Mouse (Mus musculus) limb, embryonic 15.5 days (tissue): ENCODE data around the gene Gabra2. TPM values are rescaled to one million over a fixed set of nuclear protein-coding genes. Genes with fewer than 3 reads are reported as not detected.

Source experiments
- ATAC-seq: fragments of 200-750 bp; cut with Nextera tagmentation; 2 replicates; pipeline ENCODE4 v1.8.0; 2017; ENCODE audit warnings: low read depth, moderate TSS enrichment; ENCODE audit not compliant: insufficient number of reproducible peaks, low FRiP score, low TSS enrichment
- H3K27ac ChIP-seq: fragments of 300-500 bp; sonication (generic); 2 replicates; pipeline ENCODE4 v1.5.1; 2015; ENCODE audit warnings: moderate library complexity, mild to moderate bottlenecking, inconsistent platforms
- H3K27me3 ChIP-seq: fragments of 300-500 bp; sonication (generic); 2 replicates; pipeline ENCODE4 v1.6.1; 2015; ENCODE audit warnings: inconsistent platforms
- H3K36me3 ChIP-seq: fragments of 300-500 bp; sonication (generic); 2 replicates; pipeline ENCODE4 v1.6.1; 2015; ENCODE audit warnings: inconsistent platforms
- H3K4me1 ChIP-seq: fragments of 300-500 bp; sonication (generic); 2 replicates; pipeline ENCODE4 v1.6.1; 2015; ENCODE audit warnings: inconsistent platforms
- H3K4me2 ChIP-seq: fragments of 300-500 bp; sonication (generic); 2 replicates; pipeline ENCODE4 v1.6.1; 2015; ENCODE audit warnings: mild to moderate bottlenecking, inconsistent platforms
- H3K4me3 ChIP-seq: fragments of 300-500 bp; sonication (generic); 2 replicates; pipeline ENCODE4 v1.5.1; 2015; ENCODE audit warnings: mild to moderate bottlenecking, inconsistent platforms
- H3K9ac ChIP-seq: fragments of 300-500 bp; sonication (generic); 2 replicates; pipeline ENCODE4 v1.6.1; 2015; ENCODE audit warnings: inconsistent platforms
- H3K9me3 ChIP-seq: fragments of 300-500 bp; sonication (generic); 2 replicates; pipeline ENCODE4 v1.6.1; 2016; ENCODE audit warnings: inconsistent platforms
- WGBS: fragments of 180-500 bp; shearing (Covaris S2); methylation state at CpG from one replicate; pipeline ENCODE4 v1.1.7; 2015; 5-methylcytosine and 5-hydroxymethylcytosine counted together
- polyA plus RNA-seq: library from polyadenylated mRNA; unstranded; fragments of >200 nt; fragmentation: Nextera tagmentation; extraction: Ambion mirVana; gene quantifications from 2 replicates; pipeline ENCODE4 v1.2.1, GENCODE M21; 2015

Gabra2 gene
- polyA plus RNA-seq = 0.77 and 1.0 TPM in 2 replicates

- H3K27me3 ChIP-seq = peaks cover 18% of the 10 kb centered on the region
- ATAC-seq = peak; percentile 52; the same call in 1 of the 2 replicates
- H3K4me3 ChIP-seq = peak within 1 kb of the TSS; percentile 56
- under 1% methylated on average over 50 of the region's 55 CpGs for WGBS
- peak within 1 kb of the TSS; percentile 14; the same call in 1 of the 2 replicates for H3K9ac ChIP-seq
- H3K9me3 ChIP-seq = no peaks in the 10 kb centered on the region
- no peak within 1 kb of the TSS for H3K27ac ChIP-seq
- no peaks in the 10 kb centered on the region for H3K36me3 ChIP-seq
- peaks cover 18% of the 10 kb centered on the region for H3K4me1 ChIP-seq
- H3K4me2 ChIP-seq = peak within 1 kb of the TSS; percentile 98
These were observed at the start of gene Gabra2 for GRCm38 (mm10) chr5:71095725-71096607. Gene Gabra2 (minus strand): TSS chr5:71095849.

DNA sequence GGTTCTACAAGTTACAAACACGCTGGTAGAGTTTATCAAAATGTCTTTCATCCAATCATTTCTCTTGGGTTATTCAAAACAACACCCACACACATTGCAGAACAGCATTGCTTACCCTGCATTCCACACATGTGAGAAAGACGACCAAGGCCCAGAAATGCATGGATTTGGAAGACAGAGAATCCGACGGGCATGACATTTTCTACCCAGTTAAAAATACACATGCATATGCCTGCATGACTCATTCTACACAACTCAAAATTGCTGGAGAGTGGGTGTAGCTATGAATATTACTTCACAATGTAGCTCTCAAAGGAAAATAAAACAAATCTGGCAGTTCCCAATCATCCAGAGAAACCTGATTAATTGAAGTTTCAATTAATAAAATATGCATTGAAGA, 41.0 kb upstream of the Gabra2 start:
- no peaks in the 10 kb centered on the region for H3K36me3 ChIP-seq
- no peak for ATAC-seq
- H3K4me3 ChIP-seq = no peak overlapping the region
- 76% methylated on average over 4 of the region's 4 CpGs for WGBS
- H3K27ac ChIP-seq = no peak overlapping the region
- no peaks in the 10 kb centered on the region for H3K4me1 ChIP-seq
- no peaks in the 10 kb centered on the region for H3K27me3 ChIP-seq
- H3K9me3 ChIP-seq = no peaks in the 10 kb centered on the region
- no peak overlapping the region for H3K9ac ChIP-seq
- H3K4me2 ChIP-seq = no peak overlapping the region

GRCm38 (mm10) chr5:71135840-71136239, 40.2 kb upstream of the Gabra2 start:
- H3K36me3 ChIP-seq = no peaks in the 10 kb centered on the region
- H3K27me3 ChIP-seq = no peaks in the 10 kb centered on the region
- no peaks in the 10 kb centered on the region for H3K4me1 ChIP-seq
- WGBS = 73% methylated on average over 2 of the region's 2 CpGs
- no peak overlapping the region for H3K9ac ChIP-seq
- no peaks in the 10 kb centered on the region for H3K9me3 ChIP-seq
- no peak overlapping the region for H3K4me2 ChIP-seq
- no peak overlapping the region for H3K27ac ChIP-seq
- ATAC-seq = no peak
- no peak overlapping the region for H3K4me3 ChIP-seq

GRCm38 (mm10) chr5:71127721-71128120, 32.1 kb upstream of the Gabra2 start:
- 47% methylated on average over 3 of the region's 3 CpGs for WGBS
- no peak for ATAC-seq

DNA sequence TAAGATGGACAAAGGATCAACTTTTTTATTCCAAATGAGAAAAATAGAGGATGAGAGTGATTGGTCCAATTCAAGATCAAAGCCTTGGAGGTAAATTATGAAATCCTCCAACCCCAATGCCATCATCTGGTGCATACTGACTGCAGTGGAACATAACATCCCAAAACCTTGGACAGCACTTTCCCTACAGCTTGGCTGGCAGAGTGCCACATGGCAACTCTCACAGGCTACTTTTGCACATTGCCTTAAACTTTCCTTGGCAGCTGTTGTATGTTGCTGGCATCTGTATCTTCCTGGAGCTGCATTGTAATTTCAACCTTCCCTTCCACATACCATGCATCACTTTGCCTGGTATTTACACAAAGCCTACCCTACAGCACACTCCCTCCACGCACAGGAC, 19.6 kb upstream of the Gabra2 start:
- Histone ChIP-seq H3K27me3 (no peaks in the 10 kb centered on the region), H3K4me3 (no peak overlapping the region), H3K9ac (no peak overlapping the region), H3K4me1 (no peaks in the 10 kb centered on the region), H3K36me3 (no peaks in the 10 kb centered on the region), H3K9me3 (no peaks in the 10 kb centered on the region), H3K27ac (no peak overlapping the region), H3K4me2 (no peak overlapping the region)
- no peak for ATAC-seq
- WGBS = 64% methylated on average over 1 of the region's 1 CpGs

More at GRCm38 (mm10) chr5:71127721-71128120, 32.1 kb upstream of the Gabra2 start:
- no peaks in the 10 kb centered on the region for H3K36me3 ChIP-seq
- no peak overlapping the region for H3K4me2 ChIP-seq
- no peak overlapping the region for H3K4me3 ChIP-seq
- no peak overlapping the region for H3K27ac ChIP-seq
- no peaks in the 10 kb centered on the region for H3K9me3 ChIP-seq
- no peak overlapping the region for H3K9ac ChIP-seq
- H3K4me1 ChIP-seq = no peaks in the 10 kb centered on the region
- no peaks in the 10 kb centered on the region for H3K27me3 ChIP-seq

DNA sequence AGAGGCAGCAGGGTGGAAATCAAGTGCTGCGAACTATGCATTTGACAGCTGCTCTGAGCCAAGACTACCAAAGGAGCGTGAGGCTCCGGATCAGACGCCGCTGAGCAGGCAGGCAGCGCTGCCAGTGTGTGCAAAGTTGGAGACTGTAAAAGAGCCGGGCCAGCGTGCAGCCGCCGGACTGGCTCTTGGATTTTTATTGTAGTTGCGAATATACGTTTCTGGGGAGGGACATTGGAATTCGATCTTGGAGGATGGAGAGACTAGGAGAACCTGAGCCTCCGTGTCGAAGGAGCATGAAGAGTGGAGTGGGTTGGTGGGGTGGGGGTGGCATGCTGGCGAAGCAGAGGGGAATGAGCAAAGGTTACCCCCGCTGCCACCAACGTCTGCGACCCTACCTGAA, 469 bp downstream of the Gabra2 start:
- H3K4me2 ChIP-seq = peak overlapping the region; percentile 98
- H3K36me3 ChIP-seq = no peaks in the 10 kb centered on the region
- no peak overlapping the region for H3K27ac ChIP-seq
- no peak for ATAC-seq
- peak overlapping the region; percentile 56 for H3K4me3 ChIP-seq
- 2% methylated on average over 19 of the region's 19 CpGs for WGBS
- H3K9me3 ChIP-seq = no peaks in the 10 kb centered on the region
- peaks cover 18% of the 10 kb centered on the region for H3K27me3 ChIP-seq
- H3K4me1 ChIP-seq = peaks cover 18% of the 10 kb centered on the region
- no peak overlapping the region for H3K9ac ChIP-seq

- Histone ChIP-seq H3K36me3 (no peaks in the 10 kb centered on the region), H3K4me1 (peaks cover 18% of the 10 kb centered on the region), H3K4me3 (peak overlapping the region; percentile 56), H3K9me3 (no peaks in the 10 kb centered on the region), H3K27ac (no peak overlapping the region), H3K9ac (no peak overlapping the region), H3K4me2 (peak overlapping the region; percentile 98), H3K27me3 (peaks cover 18% of the 10 kb centered on the region)
- 26% methylated on average over 10 of the region's 10 CpGs for WGBS
- no peak for ATAC-seq
These were observed 873 bp downstream of the Gabra2 start for GRCm38 (mm10) chr5:71094776-71095175.

GRCm38 (mm10) chr5:71093807-71094206, 1.8 kb downstream of the Gabra2 start:
- Histone ChIP-seq H3K36me3 (no peaks in the 10 kb centered on the region), H3K4me2 (no peak overlapping the region), H3K9ac (no peak overlapping the region), H3K4me3 (no peak overlapping the region), H3K9me3 (no peaks in the 10 kb centered on the region), H3K27me3 (peaks cover 17% of the 10 kb centered on the region), H3K27ac (no peak overlapping the region), H3K4me1 (peaks cover 18% of the 10 kb centered on the region)
- no peak for ATAC-seq
- WGBS = 63% methylated on average over 2 of the region's 2 CpGs

DNA sequence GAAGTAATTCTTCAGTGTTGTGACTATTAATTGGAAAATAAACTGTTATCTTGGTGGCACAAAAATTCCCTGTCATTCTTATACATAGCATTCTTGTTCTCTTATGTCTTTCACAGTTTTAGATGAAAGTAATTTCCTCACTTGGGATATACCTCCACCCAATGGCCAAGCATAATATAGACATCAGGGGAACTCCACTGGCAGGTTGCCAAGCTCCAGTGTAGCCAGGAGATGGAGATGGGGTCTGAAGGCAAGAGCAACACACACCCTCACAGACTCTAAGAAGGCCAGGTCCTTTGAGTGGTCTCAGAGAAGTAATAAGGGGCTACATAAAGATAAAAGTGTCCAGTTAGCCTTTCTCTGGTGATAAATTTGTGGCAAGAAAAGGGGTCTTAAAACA, 3.2 kb downstream of the Gabra2 start:
- Histone ChIP-seq H3K4me2 (no peak overlapping the region), H3K27me3 (peaks cover 15% of the 10 kb centered on the region), H3K9me3 (no peaks in the 10 kb centered on the region), H3K36me3 (no peaks in the 10 kb centered on the region), H3K4me1 (peaks cover 18% of the 10 kb centered on the region), H3K9ac (no peak overlapping the region), H3K27ac (no peak overlapping the region), H3K4me3 (no peak overlapping the region)
- no peak for ATAC-seq

DNA sequence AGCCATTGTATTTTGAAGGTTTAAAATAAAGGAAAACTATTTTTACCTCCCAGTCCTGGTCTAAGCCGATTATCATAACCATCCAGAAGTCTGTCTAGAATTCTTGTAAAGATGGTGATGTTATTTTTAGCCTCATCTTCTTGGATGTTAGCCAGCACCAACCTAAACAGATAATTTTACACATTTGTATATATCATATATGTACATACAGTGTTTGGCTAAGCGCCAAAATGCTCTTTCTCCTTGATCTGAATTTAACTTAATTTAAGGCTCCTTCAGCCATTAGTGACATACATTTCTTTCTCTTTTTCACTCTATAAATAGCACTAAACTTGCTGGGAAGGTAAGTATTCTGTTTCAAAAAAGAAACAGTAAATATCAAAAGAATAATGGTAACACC, 3.7 kb downstream of the Gabra2 start:
- Histone ChIP-seq H3K36me3 (no peaks in the 10 kb centered on the region), H3K4me1 (peaks cover 18% of the 10 kb centered on the region), H3K4me2 (no peak overlapping the region), H3K9ac (no peak overlapping the region), H3K27me3 (peaks cover 15% of the 10 kb centered on the region), H3K27ac (no peak overlapping the region), H3K9me3 (no peaks in the 10 kb centered on the region), H3K4me3 (no peak overlapping the region)
- no peak for ATAC-seq
- WGBS = 64% methylated on average over 2 of the region's 2 CpGs

- WGBS = 86% methylated on average over 5 of the region's 5 CpGs
- Histone ChIP-seq H3K9me3 (no peaks in the 10 kb centered on the region), H3K27ac (no peak overlapping the region), H3K4me2 (no peak overlapping the region), H3K4me1 (no peaks in the 10 kb centered on the region), H3K9ac (no peak overlapping the region), H3K4me3 (no peak overlapping the region), H3K27me3 (no peaks in the 10 kb centered on the region), H3K36me3 (no peaks in the 10 kb centered on the region)
- ATAC-seq = no peak
These were observed 16.8 kb downstream of the Gabra2 start for GRCm38 (mm10) chr5:71078861-71079260.

DNA sequence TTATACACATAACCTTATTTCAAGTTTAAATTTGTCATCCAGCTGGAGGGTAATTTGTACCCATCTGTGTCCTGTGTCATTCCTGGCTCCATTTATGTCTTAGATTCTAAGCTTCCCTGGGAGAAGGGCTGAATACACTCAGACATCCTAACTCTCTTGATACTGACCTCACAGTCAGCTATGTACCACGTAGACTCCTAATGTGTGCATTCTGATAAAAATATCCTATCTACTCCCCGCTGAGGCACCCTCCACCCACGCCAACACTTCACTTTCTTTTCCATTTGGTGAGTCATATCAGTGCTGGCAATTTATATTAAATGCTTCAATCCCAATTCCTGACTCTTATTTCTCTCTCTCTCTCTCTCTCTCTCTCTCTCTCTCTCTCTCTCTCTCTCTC, 34.0 kb downstream of the Gabra2 start:
- no peaks in the 10 kb centered on the region for H3K27me3 ChIP-seq
- WGBS = 70% methylated on average over 3 of the region's 3 CpGs
- H3K4me2 ChIP-seq = no peak overlapping the region
- no peaks in the 10 kb centered on the region for H3K36me3 ChIP-seq
- H3K9me3 ChIP-seq = no peaks in the 10 kb centered on the region
- ATAC-seq = no peak
- 0 out of 2 replicates have a peak, but pooled peaks cover 3% of the 10 kb centered on the region for H3K4me1 ChIP-seq
- H3K4me3 ChIP-seq = no peak overlapping the region
- no peak overlapping the region for H3K27ac ChIP-seq
- H3K9ac ChIP-seq = no peak overlapping the region
